Mouse (Mus musculus) heart, adult 2 months (tissue): ENCODE measurements around the gene Clgn. TPM values are rescaled to one million over a fixed set of nuclear protein-coding genes. Genes with fewer than 3 reads are reported as not detected.

Experiments used
- DNase-seq, 2 experiments: peaks; one replicate each; pipeline ENCODE4 v3.0.0; 2021
- H3K27ac ChIP-seq: fragments of 200-600 bp; 2 replicates; pipeline ENCODE4 v1.8.1; 2022
- H3K27me3 ChIP-seq: fragments of 200-500 bp; 2 replicates; pipeline ENCODE4 v1.6.1; 2012; ENCODE audit warnings: mild to moderate bottlenecking, low read length, inconsistent platforms, mixed read lengths; ENCODE audit not compliant: control insufficient read depth, insufficient read depth
- H3K36me3 ChIP-seq: fragments of 200-500 bp; 2 replicates; pipeline ENCODE4 v1.6.1; 2012; ENCODE audit warnings: low read length, inconsistent platforms; ENCODE audit not compliant: control insufficient read depth, insufficient read depth
- H3K4me1 ChIP-seq: fragments of 200-500 bp; 2 replicates; pipeline ENCODE4 v1.6.1; 2011; ENCODE audit warnings: low read length; ENCODE audit not compliant: control insufficient read depth, insufficient read depth
- H3K4me3 ChIP-seq: fragments of 200-600 bp; 2 replicates; pipeline ENCODE4 v1.8.1; 2022
- H3K79me2 ChIP-seq: fragments of 200-500 bp; replicated peaks from 2 replicates; pipeline ENCODE4 v1.6.1; 2012; ENCODE audit warnings: mild to moderate bottlenecking, inconsistent platforms, low read length, moderate library complexity, mixed read lengths; ENCODE audit not compliant: control insufficient read depth, insufficient read depth
- H3K9ac ChIP-seq: fragments of 200-500 bp; 2 replicates; pipeline ENCODE4 v1.6.1; 2012; ENCODE audit warnings: low read depth, mild to moderate bottlenecking, control low read depth, inconsistent platforms, low read length, mixed read lengths
- CTCF ChIP-seq: fragments of 200-600 bp; IDR thresholded peaks from 2 replicates; pipeline ENCODE4 v1.8.1; 2022; ENCODE audit warnings: antibody characterized with exemption, mild to moderate bottlenecking, moderate library complexity
- EP300 ChIP-seq: fragments of 200-500 bp; IDR thresholded peaks from 2 replicates; pipeline ENCODE4 v1.6.1; 2011; ENCODE audit warnings: low read depth, low read length, control low read depth; ENCODE audit not compliant: insufficient read depth
- POLR2A ChIP-seq: fragments of 200-500 bp; IDR thresholded peaks from 2 replicates; pipeline ENCODE4 v1.6.1; 2011; ENCODE audit warnings: mild to moderate bottlenecking, low read depth, low read length, control low read depth; ENCODE audit not compliant: insufficient read depth
- WGBS: fragments of 180-500 bp; shearing (Covaris S2); methylation state at CpG from one replicate; pipeline ENCODE4 v1.1.7; 2018; 5-methylcytosine and 5-hydroxymethylcytosine counted together
- intact Hi-C: fragments of 180-260 bp; cut with DNase I; formaldehyde crosslinking; loops from one replicate; pipeline ENCODE4 v1.15.1; 2025
- polyA plus RNA-seq: library from polyadenylated mRNA; depleted of rRNA; stranded (reverse); fragments of >200 nt; gene quantifications from 2 replicates; pipeline ENCODE4 v1.2.3, GENCODE M21; 2012
- total RNA-seq, 2 experiments: library from RNA; stranded (reverse); gene quantifications; 2 replicates each; pipeline ENCODE4 v1.2.3; 2021

Gene Clgn
- total and polyA plus RNA-seq, 3 experiments: 0.08 TPM; not detected in 2

- H3K9ac ChIP-seq: no peak overlapping the region
- TF ChIP-seq CTCF (no peak), POLR2A (no peak), EP300 (no peak)
- 95% methylated on average over 15 of the region's 15 CpGs for WGBS
- H3K4me1 ChIP-seq: no peaks in the 10 kb centered on the region
- H3K36me3 ChIP-seq: no peaks in the 10 kb centered on the region
- intact Hi-C loops: no loop called here
- no peak for DNase-seq
- H3K79me2 ChIP-seq: no peaks in the 10 kb centered on the region
- no peak overlapping the region for H3K27ac ChIP-seq
- no peaks in the 10 kb centered on the region; the same call in 1 of the 2 replicates for H3K27me3 ChIP-seq
- H3K4me3 ChIP-seq: no peak overlapping the region
These were observed 27.2 kb downstream of the Clgn start for GRCm38 (mm10) chr8:83416878-83417277.

GRCm38 (mm10) chr8:83417970-83418369 lies 28.3 kb downstream of the Clgn start:
- Histone ChIP-seq H3K36me3 (no peaks in the 10 kb centered on the region), H3K27ac (no peak overlapping the region), H3K4me1 (no peaks in the 10 kb centered on the region), H3K27me3 (no peaks in the 10 kb centered on the region; the same call in 1 of the 2 replicates), H3K79me2 (no peaks in the 10 kb centered on the region), H3K9ac (no peak overlapping the region), H3K4me3 (no peak overlapping the region)
- DNase-seq: no peak
- TF ChIP-seq CTCF: no peak
- TF ChIP-seq EP300: no peak
- TF ChIP-seq POLR2A: no peak
- intact Hi-C loops: no loop called here
- 62% methylated on average over 6 of the region's 6 CpGs for WGBS

- Histone ChIP-seq H3K9ac (no peak overlapping the region), H3K27me3 (no peaks in the 10 kb centered on the region; the same call in 1 of the 2 replicates), H3K4me3 (no peak overlapping the region), H3K79me2 (no peaks in the 10 kb centered on the region), H3K4me1 (no peaks in the 10 kb centered on the region), H3K27ac (no peak overlapping the region), H3K36me3 (no peaks in the 10 kb centered on the region)
- DNase-seq: no peak
- WGBS: 83% methylated on average over 11 of the region's 11 CpGs
- intact Hi-C loops: no loop called here
- TF ChIP-seq EP300 (no peak), POLR2A (no peak), CTCF (no peak)
These were observed 29.3 kb downstream of the Clgn start for GRCm38 (mm10) chr8:83418805-83419516.

- Histone ChIP-seq H3K27me3 (no peaks in the 10 kb centered on the region; the same call in 1 of the 2 replicates), H3K79me2 (no peaks in the 10 kb centered on the region), H3K4me3 (no peak overlapping the region), H3K27ac (no peak overlapping the region), H3K9ac (no peak overlapping the region), H3K4me1 (no peaks in the 10 kb centered on the region), H3K36me3 (no peaks in the 10 kb centered on the region)
- no peak for DNase-seq
- intact Hi-C loops: no loop called here
- WGBS: 83% methylated on average over 1 of the region's 1 CpGs
- TF ChIP-seq EP300 (no peak), POLR2A (no peak), CTCF (no peak)
These were observed 31.7 kb downstream of the Clgn start for GRCm38 (mm10) chr8:83421354-83421753.

GRCm38 (mm10) chr8:83423032-83423825 lies 33.6 kb downstream of the Clgn start:
- intact Hi-C loops: no loop called here
- 66% methylated on average over 13 of the region's 13 CpGs for WGBS

GRCm38 (mm10) chr8:83425202-83425601 lies 35.5 kb downstream of the Clgn start:
- WGBS: 76% methylated on average over 6 of the region's 6 CpGs
- Histone ChIP-seq H3K27ac (no peak overlapping the region), H3K36me3 (no peaks in the 10 kb centered on the region), H3K4me3 (no peak overlapping the region), H3K27me3 (no peaks in the 10 kb centered on the region; the same call in 1 of the 2 replicates), H3K79me2 (no peaks in the 10 kb centered on the region), H3K4me1 (no peaks in the 10 kb centered on the region), H3K9ac (no peak overlapping the region)
- intact Hi-C loops: no loop called here
- TF ChIP-seq EP300 (no peak), POLR2A (no peak), CTCF (no peak)
- DNase-seq: no peak

More at GRCm38 (mm10) chr8:83423032-83423825, 33.6 kb downstream of the Clgn start:
- Histone ChIP-seq H3K36me3 (no peaks in the 10 kb centered on the region), H3K4me1 (no peaks in the 10 kb centered on the region), H3K4me3 (no peak overlapping the region), H3K9ac (no peak overlapping the region), H3K27me3 (no peaks in the 10 kb centered on the region; the same call in 1 of the 2 replicates), H3K27ac (no peak overlapping the region), H3K79me2 (no peaks in the 10 kb centered on the region)
- DNase-seq: peak in 1 of 2 experiments; percentile 18
- TF ChIP-seq EP300 (no peak), CTCF (no peak), POLR2A (no peak)
